Mouse (Mus musculus): ENCODE data around the gene Smdt1. TPM values are rescaled to one million over a fixed set of nuclear protein-coding genes. Genes with fewer than 3 reads are reported as not detected.
A peak's percentile ranks its signal among the peaks of the same experiment; 100 is the strongest.
"Not testable (repeated sequence)": the region's sequence is repeated elsewhere in the genome, so short reads cannot be mapped to it uniquely, and the experiment has no call there.

The Smdt1 gene
- total and polyA plus RNA-seq, 3 experiments, result 187 to 213 (median 197) TPM

DNA sequence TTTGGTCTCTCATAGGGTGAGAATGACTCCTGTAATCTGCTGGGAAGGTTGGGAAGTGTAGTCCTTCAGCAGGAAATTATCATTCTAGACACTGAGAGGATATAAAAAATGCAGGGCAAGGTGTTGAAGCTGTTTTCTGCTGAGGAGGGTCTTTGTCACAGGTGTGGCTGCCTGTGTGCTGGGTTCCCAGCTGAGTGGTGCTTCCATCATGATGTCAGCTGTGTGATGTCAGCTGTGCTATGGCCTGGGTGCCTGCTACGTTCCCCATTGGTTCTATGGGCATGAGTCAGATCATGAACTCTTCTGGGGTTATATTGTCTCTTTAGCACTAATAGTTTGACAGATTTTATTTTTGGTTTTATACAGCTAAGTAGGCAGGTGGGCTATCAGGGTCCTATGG is 30.1 kb downstream of the Smdt1 start:
- no peak for DNase-seq

GRCm38 (mm10) chr15:82372446-82372845 is 33.7 kb downstream of the Smdt1 start:
- DNase-seq, result no peak

- DNase-seq, result no peak
These were observed 34.2 kb downstream of the Smdt1 start for GRCm38 (mm10) chr15:82372991-82373390.

GRCm38 (mm10) chr15:82374437-82374836 is 35.7 kb downstream of the Smdt1 start:
- DNase-seq, result no peak

DNA sequence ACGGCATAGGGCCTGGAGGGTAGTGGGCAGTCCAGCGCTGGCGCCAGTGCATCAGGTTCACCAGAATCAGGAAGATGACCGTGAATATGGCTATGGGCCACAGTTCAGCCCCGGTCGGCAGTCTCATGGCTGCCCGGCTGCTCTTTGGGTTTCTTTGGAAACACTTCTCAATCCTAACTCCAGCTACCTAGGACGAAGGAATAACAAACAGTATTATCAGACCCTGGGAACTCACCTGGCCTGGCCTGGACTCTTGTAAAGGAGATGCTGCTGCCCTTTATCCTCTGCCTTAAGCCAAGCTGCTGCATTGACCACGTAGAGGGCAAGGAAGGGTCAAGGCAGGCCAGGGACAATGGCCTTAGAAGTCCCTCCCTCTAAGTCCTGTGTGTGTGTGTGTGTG is 37.1 kb downstream of the Smdt1 start:
- no peak for DNase-seq

- DNase-seq, result peak; percentile 56
These were observed 37.8 kb downstream of the Smdt1 start for GRCm38 (mm10) chr15:82376393-82377138.

- DNase-seq, result no peak
These were observed 38.9 kb downstream of the Smdt1 start for GRCm38 (mm10) chr15:82377701-82378100.

- peak; percentile 33 for DNase-seq
These were observed 39.8 kb downstream of the Smdt1 start for GRCm38 (mm10) chr15:82378261-82379180.

DNA sequence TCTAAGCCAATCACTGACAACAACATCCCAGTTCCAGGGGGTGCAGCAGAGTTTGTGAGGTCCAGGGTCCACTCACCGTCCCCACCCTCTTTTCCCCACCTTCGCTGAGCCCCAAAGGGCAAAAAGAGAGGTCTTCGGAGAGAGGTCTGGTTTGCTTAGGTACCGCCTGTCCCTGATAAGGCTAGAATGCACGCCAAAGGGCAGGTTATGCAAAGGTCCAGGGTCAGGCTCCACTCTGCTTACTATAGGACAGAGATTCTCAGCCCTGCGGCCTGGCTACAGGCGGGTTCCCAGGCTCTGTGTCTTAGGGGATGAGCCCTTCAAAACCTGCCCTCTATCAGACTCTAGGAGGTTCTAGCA is 40.7 kb downstream of the Smdt1 start:
- DNase-seq, result no peak

GRCm38 (mm10) chr15:82379871-82380713 is 41.3 kb downstream of the Smdt1 start, which contains the start of gene Cyp2d22:
Gene Cyp2d22, minus strand, starts transcription at chr15:82380260.
- peak; percentile 82 for DNase-seq

GRCm38 (mm10) chr15:82380714-82381062 is 41.9 kb downstream of the Smdt1 start:
- DNase-seq, result no peak

DNA sequence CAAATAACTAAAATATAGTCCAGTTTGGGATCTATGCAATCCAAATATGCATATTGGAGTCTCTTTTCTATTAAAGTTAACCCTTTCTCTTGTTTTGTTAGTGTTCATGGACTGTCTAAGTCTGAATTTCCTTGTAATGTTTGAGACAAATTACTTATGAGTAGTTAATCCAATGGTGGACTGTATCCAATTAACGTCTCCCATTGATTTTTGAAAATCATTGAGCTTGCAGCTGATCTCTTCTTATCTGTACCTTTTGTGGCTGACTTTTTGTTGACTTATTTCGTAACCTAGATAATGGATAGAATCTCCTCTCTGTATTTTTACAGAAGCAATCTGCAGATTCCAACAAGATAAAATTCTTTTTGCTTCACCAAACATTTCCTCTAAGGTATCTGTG is 43.7 kb downstream of the Smdt1 start:
- DNase-seq, result no peak

DNA sequence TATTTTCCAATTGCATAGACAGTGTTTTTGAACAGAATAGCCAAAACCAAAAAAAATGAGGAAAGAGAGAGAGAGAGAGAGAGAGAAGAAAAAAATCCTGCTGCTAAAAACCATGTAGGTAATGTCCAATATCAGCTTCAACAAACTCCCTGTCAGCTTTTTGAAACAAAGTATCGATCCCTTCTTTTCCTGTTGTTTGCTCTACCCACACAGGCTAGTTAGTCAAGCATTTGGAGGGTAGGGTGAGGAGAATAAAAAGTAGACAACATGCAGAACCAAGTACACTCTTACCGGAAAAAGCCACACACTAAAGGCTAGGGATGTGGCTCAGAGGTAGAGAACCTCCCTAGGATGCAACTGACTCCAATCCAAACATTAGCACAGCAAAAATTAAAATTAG is 47.0 kb downstream of the Smdt1 start:
- no peak for DNase-seq

GRCm38 (mm10) chr15:82389916-82390315 is 51.2 kb downstream of the Smdt1 start:
- DNase-seq, result not testable (repeated sequence)

DNA sequence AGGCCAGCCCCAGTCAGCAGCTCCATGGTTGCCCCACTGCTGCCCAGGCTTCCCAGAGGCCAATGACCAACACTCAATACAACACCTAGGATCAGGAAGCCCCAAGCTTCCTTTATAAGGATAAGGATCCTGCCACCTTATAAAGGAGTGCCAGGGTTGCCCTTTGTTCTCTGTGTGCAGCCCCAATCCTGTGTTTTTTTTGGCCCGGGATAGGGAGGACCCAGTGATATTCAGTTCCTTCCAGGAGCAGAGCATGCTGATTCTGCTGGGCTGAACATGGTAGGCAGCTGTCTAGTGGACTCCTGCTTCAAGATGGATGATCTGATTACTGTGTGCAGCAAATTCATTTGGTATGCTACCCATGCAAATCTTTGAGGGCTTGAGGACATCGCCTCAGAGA is 55.2 kb downstream of the Smdt1 start, which contains the start of gene Cyp2d11:
Gene Cyp2d11 (minus strand): TSS at position 101 of the 400 bp plus-strand sequence.
- not testable (repeated sequence) for DNase-seq

- not testable (repeated sequence) for DNase-seq
These were observed 57.2 kb downstream of the Smdt1 start for GRCm38 (mm10) chr15:82395955-82396354.

Small RNA genes within 50 kb of the gene (microRNA-seq; reads per million reads assigned to microRNA genes)
- 0 reads per million in 2 experiments for gene Mir7684

Other genes with a start within 250 kb of the Smdt1 start
- gene Ccdc134, start 211.0 kb upstream of the Smdt1 start, total RNA-seq (2021), result 1 to 10 TPM; 6.2 to 8.5 TPM
- 20.7 and 26.5 TPM in 2 replicates for gene Ccdc134, start 211.0 kb upstream of the Smdt1 start, polyA plus RNA-seq (2012; rRNA removed)
- 100 to 1,000 TPM in 1 of 2 experiments, 10 to 100 TPM in 1; 93.2 to 101 TPM for gene Srebf2, start 191.8 kb upstream of the Smdt1 start, total RNA-seq (2021)
- 232 and 261 TPM in 2 replicates for gene Srebf2, start 191.8 kb upstream of the Smdt1 start, polyA plus RNA-seq (2012; rRNA removed)
- gene Shisa8, start 126.1 kb upstream of the Smdt1 start, total RNA-seq (2021), result under 1 TPM in 1 of 2 experiments, not detected in 1; 0.69 TPM
- gene Shisa8, start 126.1 kb upstream of the Smdt1 start, polyA plus RNA-seq (2012; rRNA removed), result 1.3 and 2.5 TPM in 2 replicates
- gene Tnfrsf13c, start 114.6 kb upstream of the Smdt1 start, total RNA-seq (2021), result not detected
- 0.08 and 0.15 TPM in 2 replicates for gene Tnfrsf13c, start 114.6 kb upstream of the Smdt1 start, polyA plus RNA-seq (2012; rRNA removed)
- 1 to 10 TPM in 1 of 2 experiments, under 1 TPM in 1; 0.93 to 1.9 TPM for gene Cenpm, start 94.2 kb upstream of the Smdt1 start, total RNA-seq (2021)
- 11.0 and 11.1 TPM in 2 replicates for gene Cenpm, start 94.2 kb upstream of the Smdt1 start, polyA plus RNA-seq (2012; rRNA removed)
- under 1 TPM; 0.31 to 0.32 TPM for gene 1500009C09Rik, start 86.6 kb upstream of the Smdt1 start, total RNA-seq (2021)
- 0.23 and 0.26 TPM in 2 replicates for gene 1500009C09Rik, start 86.6 kb upstream of the Smdt1 start, polyA plus RNA-seq (2012; rRNA removed)
- gene Sept3, start 64.1 kb upstream of the Smdt1 start, total RNA-seq (2021), result 1 to 10 TPM; 2.9 to 4.7 TPM
- 2.1 and 2.9 TPM in 2 replicates for gene Sept3, start 64.1 kb upstream of the Smdt1 start, polyA plus RNA-seq (2012; rRNA removed)
- not detected for gene Wbp2nl, start 40.0 kb upstream of the Smdt1 start, total RNA-seq (2021)
- gene Wbp2nl, start 40.0 kb upstream of the Smdt1 start, polyA plus RNA-seq (2012; rRNA removed), result not detected in 2 replicates
- gene Naga, start within 50 bp of the Smdt1 start, total RNA-seq (2021), result 10 to 100 TPM; 62.8 to 64.0 TPM
- 136 and 165 TPM in 2 replicates for gene Naga, start within 50 bp of the Smdt1 start, polyA plus RNA-seq (2012; rRNA removed)
- gene Pheta2, start within 50 bp of the Smdt1 start, total RNA-seq (2021), result 1 to 10 TPM in 1 of 2 experiments, under 1 TPM in 1; 0.40 to 1.1 TPM
- gene Pheta2, start within 50 bp of the Smdt1 start, polyA plus RNA-seq (2012; rRNA removed), result 0.44 and 0.55 TPM in 2 replicates
- 100 to 1,000 TPM; 454 to 511 TPM for gene Ndufa6, start 15.4 kb downstream of the Smdt1 start, total RNA-seq (2021)
- 169 and 274 TPM in 2 replicates for gene Ndufa6, start 15.4 kb downstream of the Smdt1 start, polyA plus RNA-seq (2012; rRNA removed)
- 10 to 100 TPM; 37.9 to 39.6 TPM for gene Cyp2d22, start 41.3 kb downstream of the Smdt1 start, total RNA-seq (2021)
- 51.0 and 66.2 TPM in 2 replicates for gene Cyp2d22, start 41.3 kb downstream of the Smdt1 start, polyA plus RNA-seq (2012; rRNA removed)
- gene Cyp2d11, start 55.1 kb downstream of the Smdt1 start, total RNA-seq (2021), result under 1 TPM in 1 of 2 experiments, not detected in 1; 0.21 TPM
- not detected in 2 replicates for gene Cyp2d11, start 55.1 kb downstream of the Smdt1 start, polyA plus RNA-seq (2012; rRNA removed)
- gene Cyp2d10, start 68.2 kb downstream of the Smdt1 start, total RNA-seq (2021), result 1 to 10 TPM in 1 of 2 experiments, not detected in 1; 1.5 TPM
- 0.73 TPM in 1 of 2 replicates, not detected in the other for gene Cyp2d10, start 68.2 kb downstream of the Smdt1 start, polyA plus RNA-seq (2012; rRNA removed)
- under 1 TPM; 0.69 to 0.78 TPM for gene Cyp2d9, start 94.5 kb downstream of the Smdt1 start, total RNA-seq (2021)
- gene Cyp2d9, start 94.5 kb downstream of the Smdt1 start, polyA plus RNA-seq (2012; rRNA removed), result not detected in 2 replicates
- not detected for gene Cyp2d12, start 216.1 kb downstream of the Smdt1 start, total RNA-seq (2021)
- not detected in 2 replicates for gene Cyp2d12, start 216.1 kb downstream of the Smdt1 start, polyA plus RNA-seq (2012; rRNA removed)

All from adrenal gland, adult 2 months (tissue).